Mouse (Mus musculus) layer of hippocampus, postnatal 14 days (tissue): ENCODE data around the gene Nicn1. TPM values are rescaled to one million over a fixed set of nuclear protein-coding genes. Genes with fewer than 3 reads are reported as not detected.
"Not testable (repeated sequence)": the region's sequence is repeated elsewhere in the genome, so short reads cannot be mapped to it uniquely, and the experiment has no call there.

ENCODE experiments used
- DNase-seq, 2 experiments: peaks; one replicate each; pipeline ENCODE4 v3.0.0; 2021 to 2022; ENCODE audit warnings: low spot score in 2 of 2, mixed read lengths in 1 of 2
- total RNA-seq, 2 experiments: library from RNA; stranded (reverse); gene quantifications; 2 replicates each; pipeline ENCODE4 v1.2.3; 2021

The Nicn1 gene
- total RNA-seq, 2 experiments from 2014 or later = 85.7 to 86.1 TPM

DNA sequence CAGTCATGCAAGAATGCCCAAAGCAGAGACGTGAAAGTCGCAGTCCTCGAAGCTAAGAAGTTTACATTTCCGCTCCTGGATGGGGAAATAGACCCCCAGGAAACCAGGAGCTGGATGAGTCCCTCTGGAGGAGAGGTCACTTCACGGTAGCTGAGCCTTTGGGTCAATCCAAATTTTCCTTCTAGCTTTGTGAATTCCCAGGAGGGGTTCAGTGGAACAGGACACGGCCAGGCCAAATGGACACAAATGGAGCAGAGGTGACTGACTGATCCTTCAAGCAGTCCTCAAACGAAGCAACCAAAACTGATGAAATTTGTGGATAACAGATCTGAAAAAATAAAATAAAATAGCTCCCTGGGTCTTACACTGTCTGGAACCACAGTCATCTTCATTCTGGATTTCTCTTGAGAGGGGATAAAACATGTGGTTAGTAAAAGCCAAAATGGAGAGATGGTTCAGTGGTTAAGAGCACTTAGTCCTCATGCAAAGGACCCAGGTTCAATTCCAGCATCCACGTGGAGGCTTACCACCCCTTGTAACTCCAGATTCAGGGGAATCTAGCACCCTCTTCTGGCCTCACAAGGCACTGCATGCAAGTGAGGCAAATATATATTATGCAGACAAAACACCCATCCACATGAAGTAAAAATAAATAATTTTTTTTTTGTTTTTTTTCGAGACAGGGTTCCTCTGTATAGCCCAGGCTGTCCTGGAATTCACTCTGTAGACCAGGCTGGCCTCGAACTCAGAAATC lies 11.4 kb upstream of the Nicn1 start:
- DNase-seq = no peak

DNA sequence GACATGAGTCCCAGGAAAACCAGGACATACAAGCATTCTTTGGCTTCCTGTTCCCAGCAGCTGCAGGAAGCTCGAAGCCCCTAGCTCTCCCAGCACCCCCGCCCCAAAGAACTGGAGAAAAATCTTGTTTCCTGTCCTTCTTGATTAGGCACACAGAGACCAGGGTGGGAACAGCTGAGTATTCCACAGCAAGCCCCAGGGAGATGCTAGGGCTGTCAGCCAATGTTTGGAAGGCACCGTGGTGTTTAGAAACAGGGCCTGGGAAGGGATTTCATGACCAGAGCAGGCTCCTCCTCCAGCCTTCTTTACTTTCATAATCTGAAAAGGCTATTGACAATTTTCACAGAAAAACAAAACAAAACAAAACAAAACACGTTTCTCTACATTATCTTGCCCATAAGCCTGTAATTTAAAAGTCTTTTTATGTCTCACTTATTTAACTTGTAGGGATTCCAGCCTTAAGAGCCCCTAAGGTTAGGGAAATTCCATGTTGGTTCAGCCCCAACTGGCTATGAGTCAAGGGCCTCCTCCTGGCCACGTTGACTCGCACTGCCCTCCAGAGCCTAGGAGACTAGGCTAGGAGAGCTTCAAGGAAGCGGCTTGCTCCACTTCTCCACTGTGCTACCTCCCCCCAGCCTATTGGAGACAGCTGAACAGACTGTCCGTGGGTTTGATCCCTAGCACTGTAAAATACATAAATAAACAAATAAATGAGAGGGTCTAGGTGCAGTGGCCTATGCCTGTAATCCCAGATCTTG lies 10.0 kb upstream of the Nicn1 start:
- peak in 1 of 2 experiments; percentile 52 for DNase-seq

DNA sequence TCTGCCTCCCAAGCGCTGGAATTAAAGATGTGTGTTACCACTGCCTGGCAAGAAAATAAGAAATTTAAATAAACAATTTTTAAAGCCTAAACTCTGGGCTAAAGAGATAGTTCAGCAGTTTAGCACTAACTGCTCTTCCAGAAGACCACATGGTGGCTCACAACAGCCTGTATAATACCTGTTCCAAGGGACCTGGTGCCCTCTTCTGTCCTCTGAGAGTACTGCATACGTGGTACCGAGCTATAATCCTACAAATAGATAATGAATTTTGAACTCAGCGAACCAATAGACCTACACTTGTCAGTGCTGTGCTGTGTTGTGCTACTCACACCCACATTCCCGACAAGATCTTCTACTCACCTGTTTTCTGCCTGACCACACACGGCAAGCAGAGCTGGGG lies 5.8 kb upstream of the Nicn1 start:
- DNase-seq = peak; percentile 42 to 72

DNA sequence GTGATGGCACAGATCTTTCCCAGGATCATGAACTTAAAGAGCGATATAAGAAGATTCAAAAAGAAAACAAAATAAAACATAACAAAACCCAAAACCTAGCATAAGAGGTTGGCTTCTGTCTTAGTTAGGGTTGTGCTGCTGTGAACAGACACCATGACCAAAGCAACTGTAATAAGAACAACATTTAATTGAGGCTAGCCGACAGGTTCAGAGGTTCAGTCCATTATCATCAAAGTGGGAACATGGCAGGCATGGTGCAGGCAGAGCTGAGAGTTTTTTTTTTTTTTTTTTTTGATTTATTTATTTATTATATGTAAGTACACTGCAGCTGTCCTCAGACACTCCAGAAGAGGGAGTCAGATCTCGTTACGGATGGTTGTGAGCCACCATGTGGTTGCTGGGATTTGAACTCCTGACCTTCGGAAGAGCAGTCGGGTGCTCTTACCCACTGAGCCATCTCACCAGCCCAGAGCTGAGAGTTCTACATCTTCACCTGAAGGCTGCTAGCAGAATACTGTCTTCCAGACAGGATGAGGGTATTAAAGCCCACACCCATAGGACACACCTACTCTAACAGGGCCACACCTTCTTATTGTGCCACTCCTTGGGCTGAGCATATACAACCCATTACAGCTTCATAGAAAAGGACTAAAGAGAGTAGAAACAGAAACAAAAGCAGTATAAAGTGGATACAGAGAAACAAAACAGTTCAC lies 2.5 kb upstream of the Nicn1 start:
- DNase-seq = not testable (repeated sequence)

DNA sequence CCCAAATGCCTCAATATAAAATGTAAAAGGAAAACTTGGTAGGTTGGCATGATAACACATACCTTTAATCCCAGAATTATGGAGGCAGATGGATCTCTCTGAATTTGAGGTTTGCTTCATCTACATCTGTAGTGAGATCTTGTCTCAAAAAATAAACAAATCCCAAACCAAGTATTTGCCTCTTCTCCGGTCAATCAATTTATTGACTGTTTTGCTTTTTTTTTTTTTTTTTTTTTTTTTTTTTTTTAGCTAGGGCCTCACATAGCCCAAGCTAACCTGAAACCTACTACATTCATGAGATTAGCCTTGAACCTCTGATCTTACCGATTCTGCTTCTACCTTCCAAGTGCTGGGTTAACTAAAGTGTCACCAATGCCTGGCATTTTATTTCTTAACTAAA lies 882 bp upstream of the Nicn1 start:
- DNase-seq = no peak

DNA sequence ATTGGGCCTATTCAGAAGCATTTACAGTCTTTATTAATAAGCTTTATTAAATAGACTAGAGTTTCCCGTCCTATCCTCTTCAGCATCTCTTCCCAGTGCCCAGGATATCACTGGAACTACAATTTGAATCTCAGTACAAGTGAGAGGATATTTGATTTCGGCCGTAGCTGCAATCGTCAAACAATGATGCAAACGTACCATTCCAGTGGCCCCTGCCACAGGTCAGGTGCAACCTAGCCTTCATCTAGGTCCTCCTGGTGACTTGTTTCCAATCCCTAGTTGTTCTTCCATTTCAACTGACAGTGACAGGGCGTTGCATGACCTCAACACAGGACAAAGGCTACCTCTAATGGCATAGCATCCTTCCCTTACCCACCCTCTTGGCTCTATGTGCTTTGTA lies 544 bp downstream of the Nicn1 start:
- no peak for DNase-seq

DNA sequence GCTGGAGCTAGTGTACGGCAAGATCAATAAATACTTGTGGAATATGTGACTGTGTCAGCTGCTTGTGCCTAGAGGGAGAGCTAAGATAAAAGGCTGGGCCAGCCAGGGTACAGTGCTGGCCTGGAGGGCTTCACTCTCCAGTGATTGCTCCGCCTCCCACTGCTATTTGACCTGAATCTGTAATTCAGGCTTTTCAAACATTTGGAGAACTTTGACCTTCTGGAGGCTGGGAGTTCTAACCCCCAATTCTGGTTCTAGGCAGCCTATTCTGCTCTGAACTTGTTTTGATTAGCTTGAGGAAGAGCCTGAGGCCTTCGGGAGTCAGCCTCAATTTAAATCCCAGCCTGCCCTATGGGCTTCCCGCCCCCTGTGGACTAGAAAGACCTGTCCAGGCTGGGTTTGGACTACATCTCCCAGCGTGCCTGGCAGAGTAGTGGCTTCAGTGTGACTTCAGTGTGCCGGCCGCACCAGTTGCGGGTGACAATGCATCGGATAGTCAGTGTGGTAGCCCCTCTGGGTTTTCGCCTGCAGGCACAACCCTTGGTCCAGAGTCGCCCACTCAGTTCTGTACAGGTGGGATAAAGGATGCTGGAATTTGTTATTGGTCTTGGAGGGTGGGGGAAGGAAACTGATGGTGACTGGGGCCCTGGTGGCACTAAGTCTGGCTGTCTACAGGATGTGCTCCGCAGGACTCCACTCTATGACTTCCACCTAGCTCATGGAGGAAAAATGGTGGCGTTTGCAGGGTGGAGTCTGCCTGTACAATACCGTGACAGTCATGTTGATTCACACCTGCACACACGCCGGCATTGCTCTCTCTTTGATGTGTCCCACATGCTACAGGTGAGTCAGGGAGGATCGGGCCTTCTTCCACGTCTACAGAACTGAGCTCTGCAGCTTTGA lies 6.5 kb downstream of the Nicn1 start, which contains the start of gene Amt:
Gene Amt (plus strand): TSS at position 401 of the 903 bp plus-strand sequence.
- DNase-seq = no peak

DNA sequence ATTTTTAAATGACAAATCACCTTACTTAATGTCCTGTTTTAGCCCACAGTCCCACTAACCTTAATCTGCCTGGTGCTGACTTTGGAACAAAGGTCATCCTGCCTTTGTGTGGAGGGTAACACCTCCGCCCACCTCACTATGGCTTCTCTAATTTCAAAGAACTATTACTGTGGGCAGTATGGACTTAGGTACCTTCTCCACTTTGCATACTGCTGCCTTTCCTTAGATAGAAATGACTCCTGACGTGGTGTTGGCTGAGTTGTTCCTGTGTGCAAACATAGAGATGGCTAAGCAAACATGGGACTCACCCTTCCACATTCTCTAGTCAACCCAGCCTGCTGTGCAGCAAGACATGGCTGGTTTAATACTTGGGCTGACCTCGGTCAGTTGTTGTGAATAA lies 11.6 kb downstream of the Nicn1 start:
- DNase-seq = no peak

DNA sequence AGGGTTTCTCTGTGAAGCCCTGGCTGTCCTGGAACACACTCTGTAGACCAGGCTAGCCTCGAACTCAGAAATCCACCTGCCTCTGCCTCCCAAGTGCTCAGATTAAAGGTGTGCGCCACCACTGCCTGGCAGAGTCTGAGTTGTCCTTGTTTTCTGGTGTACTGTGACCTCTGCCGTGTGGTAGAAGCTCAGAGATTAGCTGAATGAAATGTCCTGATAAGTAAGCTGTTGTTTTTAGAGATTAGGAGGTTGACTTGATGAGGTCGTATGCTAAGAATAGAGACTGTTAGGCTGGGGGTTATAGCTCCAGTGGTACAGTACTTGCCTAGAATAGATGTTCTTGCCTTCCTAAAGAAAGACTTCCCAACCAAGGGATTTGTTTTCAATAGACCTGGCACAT lies 14.5 kb downstream of the Nicn1 start:
- DNase-seq = no peak

DNA sequence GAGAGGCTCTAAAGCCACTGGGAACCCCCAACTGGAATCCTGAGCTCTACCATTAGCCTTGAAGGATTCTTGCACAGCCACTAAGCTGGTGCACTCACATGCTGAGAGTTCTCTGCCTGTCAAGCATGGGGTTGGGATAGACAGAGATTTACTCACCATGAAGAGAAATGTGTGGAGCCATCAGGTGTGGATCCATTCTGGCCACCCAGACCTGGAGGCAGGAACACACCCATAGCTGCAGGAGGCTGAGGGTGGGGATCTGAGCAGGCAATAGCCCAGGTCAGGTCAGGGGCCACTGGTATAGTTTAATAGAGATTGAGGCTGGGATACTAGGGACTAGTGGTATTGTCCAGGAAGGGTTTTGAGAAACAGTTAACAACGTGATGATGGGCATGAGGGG lies 14.9 kb downstream of the Nicn1 start:
- DNase-seq = no peak

DNA sequence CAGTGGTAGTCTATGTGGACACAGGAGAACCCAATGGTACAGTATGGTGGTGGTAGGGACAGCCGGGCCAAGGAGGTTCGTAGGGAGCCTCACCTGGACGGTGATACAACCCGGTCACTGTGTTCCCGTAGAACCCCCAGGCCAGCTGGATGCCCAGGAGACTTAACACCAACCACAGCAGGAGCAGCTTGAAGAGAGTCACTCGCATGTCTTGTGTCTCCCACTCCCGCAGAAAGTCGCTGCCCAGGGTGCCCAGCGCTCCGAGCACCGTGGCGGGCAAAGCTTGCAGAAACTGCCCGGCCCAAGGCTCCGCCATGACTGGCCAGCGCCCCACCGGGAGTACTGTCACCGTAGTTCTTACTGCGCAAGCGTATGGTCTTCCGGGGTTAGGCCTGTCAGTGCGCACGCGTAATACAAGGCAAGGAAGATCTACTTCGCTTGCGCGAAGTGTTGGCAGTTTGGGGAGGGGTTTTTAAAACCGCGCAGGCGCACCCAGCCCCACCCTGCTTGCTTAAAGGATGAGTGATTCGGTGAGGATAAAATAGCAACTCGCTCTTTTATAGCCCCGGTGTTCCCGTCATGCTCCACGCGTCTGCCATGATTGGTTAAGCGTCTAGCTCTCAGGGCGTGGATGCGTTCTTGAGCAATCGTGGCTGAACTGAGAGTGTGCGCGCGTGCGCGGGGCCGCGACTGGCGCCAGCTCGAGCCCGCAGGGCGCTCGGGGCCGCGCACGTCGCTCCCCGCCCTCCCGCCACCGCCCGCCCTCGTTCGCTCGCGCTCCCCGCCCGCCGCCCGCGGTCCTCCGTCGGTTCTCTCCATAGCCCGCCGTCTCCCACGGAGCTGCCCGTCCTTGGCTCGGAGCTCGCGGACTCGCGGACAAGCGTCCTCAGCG lies 15.6 kb downstream of the Nicn1 start, which contains the start of the genes Rhoa and Tcta:
Gene Rhoa (plus strand): TSS at position 501 of the 892 bp plus-strand sequence.
Gene Tcta (minus strand): TSS at position 532 of the 892 bp plus-strand sequence.
- DNase-seq = peak; percentile 97 to 100

DNA sequence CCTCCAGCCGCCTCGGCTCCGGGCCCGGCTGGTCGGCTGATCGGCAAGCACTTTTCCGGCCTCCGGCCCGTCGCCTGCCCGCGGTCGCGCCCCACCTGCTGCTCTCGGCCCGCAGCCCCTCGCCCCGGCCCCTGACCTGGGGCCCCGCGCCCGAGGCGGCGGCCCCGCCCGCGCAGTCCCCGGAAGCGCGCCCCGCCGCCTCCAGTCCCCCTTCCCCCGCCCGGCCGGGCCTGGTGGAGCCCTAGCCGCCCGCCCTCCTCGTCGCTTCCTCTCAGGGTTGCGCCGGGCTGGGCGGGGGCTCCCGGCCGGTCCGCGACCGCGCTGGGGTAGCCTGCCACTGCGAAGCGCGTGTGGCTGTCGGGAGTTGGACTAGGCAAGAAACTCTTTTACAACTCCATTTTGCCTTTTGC lies 16.3 kb downstream of the Nicn1 start:
- no peak for DNase-seq

DNA sequence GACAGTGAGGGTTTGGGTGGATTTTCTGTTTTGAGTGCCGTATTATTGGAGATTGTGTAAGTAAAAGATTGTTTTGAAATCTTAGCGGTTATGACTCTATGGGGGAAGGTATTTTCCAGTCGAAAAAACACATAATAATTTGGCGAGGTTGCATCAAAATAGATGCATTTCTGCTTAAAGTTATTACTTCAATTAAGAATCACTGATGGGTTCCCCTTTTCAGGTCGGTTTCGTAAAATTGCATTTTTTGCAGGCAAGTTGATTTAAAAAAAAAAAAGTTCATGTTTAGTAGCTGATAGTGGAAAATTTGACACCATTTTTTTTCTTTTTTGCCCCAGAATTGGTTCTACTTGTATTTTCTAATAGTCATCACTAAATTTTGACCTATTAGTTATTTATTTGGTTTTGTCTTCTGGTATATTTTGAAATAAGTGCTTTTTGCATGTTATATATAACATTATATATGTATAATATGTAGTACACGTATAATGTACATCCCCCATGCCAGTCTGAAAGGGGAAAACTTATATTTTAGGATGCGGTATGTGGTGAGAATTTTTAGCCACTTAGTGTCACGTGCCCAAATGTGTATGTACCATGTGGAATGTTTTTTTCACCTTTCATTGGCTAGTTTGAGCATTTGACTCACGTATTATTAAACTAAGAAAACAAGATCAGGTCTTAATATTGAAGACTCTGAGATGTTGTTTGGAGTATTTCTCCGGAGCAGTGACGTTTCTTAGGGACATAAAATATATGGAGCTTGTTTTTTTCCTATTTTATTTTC lies 17.0 kb downstream of the Nicn1 start:
- DNase-seq = no peak

DNA sequence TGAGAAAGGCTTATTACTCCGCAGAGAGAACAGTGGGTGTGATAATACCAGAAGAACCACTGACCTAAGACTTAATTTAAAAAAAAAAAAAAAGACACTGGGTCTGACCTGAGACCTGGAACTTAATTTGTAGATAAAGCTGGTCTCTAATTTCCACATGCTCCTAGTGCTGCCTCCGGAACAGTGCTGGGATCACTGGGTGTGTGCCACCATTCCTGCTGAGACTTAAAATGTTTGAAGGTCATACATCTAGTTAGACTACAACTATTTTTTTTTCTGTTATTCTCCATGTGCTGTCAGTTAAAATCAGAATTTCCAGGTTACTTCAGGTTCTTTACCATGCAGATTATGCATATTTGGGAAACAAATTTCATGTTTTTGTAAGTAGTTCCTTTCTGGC lies 17.9 kb downstream of the Nicn1 start:
- DNase-seq = no peak

DNA sequence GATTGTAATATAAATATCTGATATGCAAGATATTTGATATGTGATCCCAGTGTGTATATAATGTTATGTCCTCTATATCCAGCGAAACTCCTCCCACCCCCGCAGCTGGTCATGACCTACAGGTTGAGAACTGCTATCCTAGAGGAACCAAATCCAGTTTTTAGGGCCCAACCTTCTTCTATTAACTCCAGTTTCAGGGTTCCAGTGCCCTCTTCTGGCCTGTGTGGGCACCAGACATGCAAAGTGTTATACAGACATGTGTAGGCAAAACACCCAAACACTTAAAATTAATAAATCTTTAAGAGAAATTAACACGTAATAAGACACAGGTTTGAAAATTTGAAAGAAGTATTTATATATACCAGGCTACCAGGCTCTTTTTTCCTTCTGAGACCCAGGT lies 27.3 kb downstream of the Nicn1 start:
- DNase-seq = no peak

DNA sequence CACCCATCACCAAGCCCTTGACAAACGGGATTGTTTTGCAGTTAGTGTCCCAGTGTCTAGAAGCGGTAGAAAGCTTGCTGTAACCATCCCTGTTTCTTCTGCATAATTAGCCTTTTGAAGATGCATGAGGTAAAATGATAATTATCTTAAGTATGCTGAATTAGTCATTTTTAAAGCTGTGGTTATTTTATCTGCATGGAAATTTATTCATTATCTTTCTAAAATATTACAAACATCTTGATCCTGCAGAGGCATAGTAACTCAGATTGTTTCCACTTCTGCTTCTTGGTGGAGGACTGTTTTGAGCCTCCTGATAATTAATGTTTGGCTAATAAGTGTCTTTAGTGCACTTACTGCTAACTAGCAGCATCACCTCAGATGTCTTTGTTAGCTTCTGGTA lies 28.2 kb downstream of the Nicn1 start:
- DNase-seq = no peak

DNA sequence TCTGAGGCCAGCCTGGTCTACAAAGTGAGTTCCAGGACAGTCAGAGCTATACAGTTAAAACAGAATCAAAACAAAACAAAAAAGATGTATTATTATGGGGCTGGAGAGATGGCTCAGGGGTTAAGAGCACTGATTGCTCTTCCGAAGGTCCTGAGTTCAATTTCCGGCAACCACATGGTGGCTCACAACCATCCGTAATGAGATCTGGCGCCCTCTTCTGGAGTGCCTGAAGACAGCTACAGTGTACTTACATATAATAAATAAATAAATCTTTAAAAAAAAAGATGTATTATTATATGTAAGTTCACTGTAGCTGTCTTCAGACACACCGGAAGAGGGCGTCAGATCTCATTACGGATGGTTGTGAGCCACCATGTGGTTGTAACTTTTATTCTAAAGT lies 31.8 kb downstream of the Nicn1 start:
- DNase-seq = not testable (repeated sequence)

DNA sequence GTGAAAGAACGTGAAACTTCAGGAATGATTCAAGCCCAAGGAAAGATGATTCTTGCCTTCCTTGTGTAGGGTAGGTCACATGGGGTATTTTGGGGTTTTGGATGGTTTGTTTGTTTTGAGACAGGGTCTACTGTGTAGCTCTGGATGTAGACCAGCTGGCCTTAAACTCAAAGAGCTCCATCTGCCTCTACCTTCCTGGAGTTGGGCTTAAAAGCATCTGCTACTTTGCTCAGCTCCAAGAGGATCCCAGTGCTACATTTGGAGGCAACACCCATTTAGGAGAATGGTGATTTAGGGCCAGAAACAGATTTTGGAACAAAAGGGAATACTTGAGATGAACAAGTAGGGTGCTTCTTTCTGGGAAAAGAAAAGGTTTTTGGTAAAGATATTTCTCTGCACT lies 34.6 kb downstream of the Nicn1 start:
- DNase-seq = no peak

DNA sequence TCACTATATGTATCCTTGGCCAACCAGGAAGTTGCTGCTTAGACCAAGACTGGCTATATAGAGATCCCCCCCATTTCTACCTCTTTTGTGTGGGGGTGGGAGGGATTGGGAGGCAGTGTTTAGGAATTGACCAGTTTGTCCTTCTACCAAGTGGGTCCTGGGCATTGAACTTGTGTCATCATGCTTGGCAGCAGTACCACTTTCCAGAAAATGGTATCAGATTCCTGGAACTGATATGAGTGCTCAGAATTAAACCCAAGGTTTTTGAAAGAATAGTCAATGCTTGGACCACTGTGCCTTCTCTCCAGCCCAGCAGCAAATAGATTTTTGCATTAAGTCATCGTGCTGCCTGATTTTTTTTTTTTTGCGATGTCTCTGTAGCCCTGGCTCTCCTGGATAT lies 35.6 kb downstream of the Nicn1 start:
- DNase-seq = no peak
